Mouse (Mus musculus) G1E (cell line): ENCODE results near the gene Grk3.

Source experiments
- CTCF ChIP-seq: IDR thresholded peaks from 2 replicates; pipeline ENCODE4 v1.5.1; 2012; ENCODE audit warnings: low read depth, low read length, inconsistent platforms, mixed read lengths
- POLR2AphosphoS5 ChIP-seq: IDR thresholded peaks from 2 replicates; pipeline ENCODE4 v1.6.1; 2012; ENCODE audit warnings: low read depth, low read length, inconsistent platforms; ENCODE audit not compliant: insufficient replicate concordance
- TAL1 ChIP-seq: conservative IDR thresholded peaks from 2 replicates; pipeline ENCODE4 v1.6.1; 2012; ENCODE audit warnings: low read depth, low read length, inconsistent platforms, mixed read lengths

GRCm38 (mm10) chr5:113045511-113046273 lies 30.1 kb upstream of the Grk3 start:
- TF ChIP-seq CTCF (no peak), TAL1 (no peak), POLR2AphosphoS5 (no peak)
